Mouse (Mus musculus) ES-E14 (cell line): ENCODE data around the gene Gle1.

Experiments used
- CHD2 ChIP-seq: IDR thresholded peaks from 2 replicates; pipeline ENCODE4 v1.6.1; 2014; ENCODE audit warnings: mild to moderate bottlenecking, low read depth, low read length, inconsistent platforms
- MAFK ChIP-seq: IDR thresholded peaks from 2 replicates; pipeline ENCODE4 v1.6.1; 2014; ENCODE audit warnings: mild to moderate bottlenecking, low read depth, low read length, inconsistent platforms; ENCODE audit not compliant: insufficient read depth
- ZC3H11A ChIP-seq: IDR thresholded peaks from 2 replicates; pipeline ENCODE4 v1.6.1; 2012; ENCODE audit warnings: low read depth, mild to moderate bottlenecking, inconsistent platforms, low read length, borderline replicate concordance

DNA sequence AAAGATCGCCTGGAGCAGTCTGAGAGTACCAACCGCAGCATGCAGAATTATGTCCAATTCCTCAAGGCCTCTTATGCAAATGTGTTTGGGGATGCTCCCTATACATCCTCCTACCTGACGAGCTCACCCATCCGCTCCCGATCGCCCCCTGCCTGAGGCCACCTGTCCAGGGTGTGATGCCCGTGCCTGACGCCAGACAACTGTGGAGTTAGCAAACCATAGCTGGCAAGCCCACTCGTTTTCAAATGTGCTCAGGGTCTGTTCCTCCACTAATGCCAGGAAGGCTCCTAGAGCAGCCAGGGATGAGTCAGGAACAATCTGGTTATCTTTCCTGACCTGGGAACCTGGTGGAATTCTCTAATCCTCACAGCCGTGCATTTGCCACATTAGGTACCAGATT, 4.7 kb upstream of the Gle1 start:
- no peak for TF ChIP-seq CHD2
- TF ChIP-seq MAFK = no peak
- TF ChIP-seq ZC3H11A = no peak
